Mouse (Mus musculus): ENCODE results near the gene S100a5. TPM values are rescaled to one million over a fixed set of nuclear protein-coding genes. Genes with fewer than 3 reads are reported as not detected.

Gene S100a5
- polyA plus RNA-seq, 2 experiments: not detected

DNA sequence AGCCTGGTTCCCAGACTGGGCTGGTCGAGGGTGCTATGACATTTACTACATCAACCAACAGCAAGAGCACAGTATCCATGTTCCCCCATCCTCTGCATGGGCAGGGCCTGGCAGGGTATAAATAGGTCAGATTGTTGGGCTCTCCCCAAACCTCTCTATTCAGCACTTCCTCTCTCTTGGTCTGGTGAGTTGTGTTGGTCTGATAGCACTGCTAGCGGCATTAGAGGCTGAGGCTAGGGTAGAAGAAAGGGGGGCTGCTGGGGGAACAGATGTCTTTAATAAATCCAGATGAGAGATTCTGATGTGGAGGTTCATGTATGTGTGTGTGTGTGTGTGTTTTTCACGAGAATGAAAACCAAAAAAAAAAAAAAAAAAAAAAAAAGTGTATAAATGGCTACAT lies 4.7 kb upstream of the S100a5 start, which contains the start of gene S100a4:
TSS of gene S100a4 (plus strand) at position 149 of the 400 bp plus-strand sequence.
- TF ChIP-seq EP300 (IDR thresholded peaks at IDR 0.05; ENCODE audit: low read depth): no peak
- ATAC-seq (ENCODE audit: insufficient read depth) (no peak), DNase-seq (ENCODE audit: low read depth in 3 of 3, low spot score in 3 of 3) (no peak)
- Histone ChIP-seq H3K27ac (no peak within 1 kb of the TSS), H3K9ac (replicated peaks) (no peak within 1 kb of the TSS), H3K4me2 (ENCODE audit: low read depth) (no peak within 1 kb of the TSS), H3K27me3 (ENCODE audit: control insufficient read depth, insufficient read depth, low read length) (no peaks in the 10 kb centered on the region), H3K4me1 (replicated peaks; ENCODE audit: control insufficient read depth in 2 of 2, insufficient read depth in 2 of 2, low read length in 1 of 2) (peaks cover 0 to 3% of the 10 kb centered on the region in 2 experiments; a peak in 1 of 4 replicates), H3K4me3 (ENCODE audit: insufficient read depth in 1 of 2, low read depth in 2 of 2, low read length in 2 of 2) (no peak within 1 kb of the TSS), H3K36me3 (replicated peaks; ENCODE audit: control insufficient read depth, insufficient read depth, low read depth) (no peaks in the 10 kb centered on the region), H3K9me3 (ENCODE audit: control insufficient read depth, low read length) (no peaks in the 10 kb centered on the region)
- 15% methylated on average over 3 of the region's 3 CpGs for WGBS (ENCODE audit: insufficient replicate concordance)

DNA sequence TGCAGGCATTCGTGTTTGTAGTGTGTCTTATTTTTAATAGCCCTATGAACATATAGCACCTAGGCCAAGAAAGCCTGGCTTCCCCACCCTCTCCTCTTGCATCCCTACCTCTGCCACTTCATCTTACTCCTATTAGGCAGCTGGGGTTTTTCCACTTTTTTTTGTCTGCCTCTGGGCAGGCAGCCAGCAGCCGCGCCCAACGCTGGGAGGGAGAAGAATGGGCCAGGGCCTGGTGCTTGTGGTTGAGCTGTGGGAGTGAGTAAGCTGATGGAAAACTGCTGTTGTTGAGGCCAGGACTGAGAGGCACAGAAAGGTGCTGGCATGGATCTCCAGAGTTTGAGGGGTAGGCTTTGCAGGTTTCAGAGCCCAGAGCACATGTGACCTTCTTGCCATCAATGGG lies 3.9 kb upstream of the S100a5 start:
- Histone ChIP-seq H3K9me3 (ENCODE audit: control insufficient read depth, low read length) (no peaks in the 10 kb centered on the region), H3K4me1 (replicated peaks; ENCODE audit: control insufficient read depth in 2 of 2, insufficient read depth in 2 of 2, low read length in 1 of 2) (peaks cover 0 to 3% of the 10 kb centered on the region in 2 experiments; a peak in 1 of 4 replicates), H3K36me3 (replicated peaks; ENCODE audit: control insufficient read depth, insufficient read depth, low read depth) (no peaks in the 10 kb centered on the region), H3K27ac (no peak overlapping the region), H3K4me2 (ENCODE audit: low read depth) (no peak overlapping the region), H3K4me3 (ENCODE audit: insufficient read depth in 1 of 2, low read depth in 2 of 2, low read length in 2 of 2) (no peak overlapping the region), H3K9ac (replicated peaks) (no peak overlapping the region), H3K27me3 (ENCODE audit: control insufficient read depth, insufficient read depth, low read length) (no peaks in the 10 kb centered on the region)
- 43% methylated on average over 4 of the region's 4 CpGs for WGBS (ENCODE audit: insufficient replicate concordance)
- no peak for ATAC-seq (ENCODE audit: insufficient read depth)
- no peak for DNase-seq (ENCODE audit: low read depth in 3 of 3, low spot score in 3 of 3)
- TF ChIP-seq CTCF (IDR thresholded peaks at IDR 0.05; ENCODE audit: low read depth) (no peak), EP300 (IDR thresholded peaks at IDR 0.05; ENCODE audit: low read depth) (no peak)

- Histone ChIP-seq H3K9ac (replicated peaks) (no peak overlapping the region), H3K27me3 (ENCODE audit: control insufficient read depth, insufficient read depth, low read length) (no peaks in the 10 kb centered on the region), H3K27ac (no peak overlapping the region), H3K4me2 (ENCODE audit: low read depth) (no peak overlapping the region), H3K9me3 (ENCODE audit: control insufficient read depth, low read length) (no peaks in the 10 kb centered on the region), H3K4me1 (replicated peaks; ENCODE audit: control insufficient read depth in 2 of 2, insufficient read depth in 2 of 2, low read length in 1 of 2) (peaks cover 0 to 3% of the 10 kb centered on the region in 2 experiments; a peak in 1 of 4 replicates), H3K4me3 (ENCODE audit: insufficient read depth in 1 of 2, low read depth in 2 of 2, low read length in 2 of 2) (no peak overlapping the region), H3K36me3 (replicated peaks; ENCODE audit: control insufficient read depth, insufficient read depth, low read depth) (no peaks in the 10 kb centered on the region)
- TF ChIP-seq CTCF (IDR thresholded peaks at IDR 0.05; ENCODE audit: low read depth): no peak
- no peak for TF ChIP-seq EP300 (IDR thresholded peaks at IDR 0.05; ENCODE audit: low read depth)
- WGBS (ENCODE audit: insufficient replicate concordance): 17% methylated on average over 3 of the region's 3 CpGs
- no peak for DNase-seq (ENCODE audit: low read depth in 3 of 3, low spot score in 3 of 3)
- no peak for ATAC-seq (ENCODE audit: insufficient read depth)
These were observed 3.3 kb upstream of the S100a5 start for GRCm38 (mm10) chr3:90605049-90605448.

- Histone ChIP-seq H3K4me1 (replicated peaks; ENCODE audit: control insufficient read depth in 2 of 2, insufficient read depth in 2 of 2, low read length in 1 of 2) (peaks cover 0 to 3% of the 10 kb centered on the region in 2 experiments; a peak in 1 of 4 replicates), H3K4me2 (ENCODE audit: low read depth) (no peak overlapping the region), H3K27me3 (ENCODE audit: control insufficient read depth, insufficient read depth, low read length) (no peaks in the 10 kb centered on the region), H3K36me3 (replicated peaks; ENCODE audit: control insufficient read depth, insufficient read depth, low read depth) (no peaks in the 10 kb centered on the region), H3K27ac (no peak overlapping the region), H3K9me3 (ENCODE audit: control insufficient read depth, low read length) (no peaks in the 10 kb centered on the region), H3K9ac (replicated peaks) (no peak overlapping the region), H3K4me3 (ENCODE audit: insufficient read depth in 1 of 2, low read depth in 2 of 2, low read length in 2 of 2) (no peak overlapping the region)
- ATAC-seq (ENCODE audit: insufficient read depth): no peak
- no peak for DNase-seq (ENCODE audit: low read depth in 3 of 3, low spot score in 3 of 3)
- WGBS (ENCODE audit: insufficient replicate concordance): 51% methylated on average over 2 of the region's 2 CpGs
- TF ChIP-seq CTCF (IDR thresholded peaks at IDR 0.05; ENCODE audit: low read depth) (no peak), EP300 (IDR thresholded peaks at IDR 0.05; ENCODE audit: low read depth) (no peak)
These were observed 2.6 kb upstream of the S100a5 start for GRCm38 (mm10) chr3:90605736-90606135.

DNA sequence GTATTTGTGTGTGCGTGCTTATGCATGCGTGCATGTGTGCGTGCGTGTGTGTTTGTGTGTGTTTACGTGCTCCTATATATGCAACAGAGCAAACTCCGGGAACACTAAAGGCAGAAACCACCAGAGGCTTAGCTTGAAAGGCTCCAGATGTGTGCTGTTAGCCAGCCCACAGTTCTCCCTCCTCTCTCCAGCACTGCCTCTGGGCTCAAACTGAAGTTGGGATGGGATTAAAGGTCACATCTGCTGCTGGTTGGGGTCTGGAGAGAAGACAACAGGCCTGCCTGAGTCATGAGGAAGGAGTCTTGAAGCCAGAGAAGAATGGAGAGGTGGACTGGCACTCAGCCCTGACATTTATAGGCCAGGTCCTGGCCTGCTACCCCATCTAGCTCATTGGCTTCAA lies 2.1 kb upstream of the S100a5 start:
- Histone ChIP-seq H3K27me3 (ENCODE audit: control insufficient read depth, insufficient read depth, low read length) (no peaks in the 10 kb centered on the region), H3K4me2 (ENCODE audit: low read depth) (no peak overlapping the region), H3K27ac (no peak overlapping the region), H3K9ac (replicated peaks) (no peak overlapping the region), H3K36me3 (replicated peaks; ENCODE audit: control insufficient read depth, insufficient read depth, low read depth) (no peaks in the 10 kb centered on the region), H3K4me1 (replicated peaks; ENCODE audit: control insufficient read depth in 2 of 2, insufficient read depth in 2 of 2, low read length in 1 of 2) (peaks cover 0 to 3% of the 10 kb centered on the region in 2 experiments; a peak in 1 of 4 replicates), H3K9me3 (ENCODE audit: control insufficient read depth, low read length) (no peaks in the 10 kb centered on the region), H3K4me3 (ENCODE audit: insufficient read depth in 1 of 2, low read depth in 2 of 2, low read length in 2 of 2) (no peak overlapping the region)
- DNase-seq (ENCODE audit: low read depth in 3 of 3, low spot score in 3 of 3) (no peak), ATAC-seq (ENCODE audit: insufficient read depth) (no peak)
- WGBS (ENCODE audit: insufficient replicate concordance): 81% methylated on average over 6 of the region's 6 CpGs
- TF ChIP-seq CTCF (IDR thresholded peaks at IDR 0.05; ENCODE audit: low read depth) (no peak), EP300 (IDR thresholded peaks at IDR 0.05; ENCODE audit: low read depth) (no peak)

Measured in liver, embryonic 14.5 days (tissue).